15 mouse cellular contexts compared by ENCODE assay signal in the genomic region with DNA sequence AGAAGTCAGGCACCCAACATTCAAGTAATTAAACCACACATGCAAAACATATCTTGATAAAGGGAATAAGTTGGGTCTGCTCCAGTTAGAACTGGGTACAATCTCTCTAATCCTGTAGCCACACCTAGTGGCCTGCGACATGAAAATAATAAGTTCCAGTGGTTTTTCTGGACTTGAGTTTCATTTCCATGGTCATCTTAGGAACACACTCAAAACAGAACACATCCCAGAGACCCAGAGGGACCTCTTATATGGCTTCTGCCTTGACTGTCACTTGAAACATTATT. TPM values are rescaled to one million over a fixed set of nuclear protein-coding genes. Genes with fewer than 3 reads are reported as not detected.
DNase-seq lines count a peak whose midpoint lies in the region; ATAC-seq and TF ChIP-seq lines count a peak whose summit lies in the region.
"Had no signal": no experiment of that assay in that cellular context is flagged by ENCODE, and none has a peak within 500 bp of the region (broad histone marks: within the 10 kb centered on the region; RNA-seq: fewer than 3 reads in every experiment).

No protein-coding gene starts in this region.

- no peak for DNase-seq in embryonic facial prominence, embryonic 14.5 days (ENCODE audit: low spot score)
- DNase-seq in embryonic facial prominence, embryonic 10.5 days (ENCODE audit: low spot score), result no peak
- DNase-seq in kidney, postnatal 0 days (ENCODE audit: low spot score), result no peak
- DNase-seq in kidney, postnatal 25 days, result no peak
- no peak for DNase-seq in lung, postnatal 4 days
- DNase-seq in layer of hippocampus, postnatal 10 days (ENCODE audit: low spot score in 2 of 2), result no peak
- DNase-seq: adrenal gland, adult 8-10 months; cerebellum, adult 8-10 months; kidney, postnatal 14 days; layer of hippocampus, postnatal 36 days had no signal

- no peaks in the 10 kb centered on the region for H3K36me3 ChIP-seq in embryonic facial prominence, embryonic 14.5 days (ENCODE audit: control insufficient read depth, insufficient read depth, low read length)
- H3K36me3 ChIP-seq in embryonic facial prominence, embryonic 10.5 days (replicated peaks), result no peaks in the 10 kb centered on the region
- no peaks in the 10 kb centered on the region for H3K36me3 ChIP-seq in kidney, postnatal 0 days (ENCODE audit: insufficient read depth, low read length)
- H3K36me3 ChIP-seq in liver, embryonic 15.5 days (replicated peaks), result no peaks in the 10 kb centered on the region
- H3K36me3 ChIP-seq: heart, embryonic 15.5 days had no signal

- peaks cover 11% of the 10 kb centered on the region; the same call in 1 of the 2 replicates for H3K4me1 ChIP-seq in embryonic facial prominence, embryonic 14.5 days (ENCODE audit: control insufficient read depth, insufficient read depth, low read length)
- H3K4me1 ChIP-seq in embryonic facial prominence, embryonic 10.5 days, result peaks cover 6% of the 10 kb centered on the region
- 0 out of 2 replicates have a peak, but pooled peaks cover 4% of the 10 kb centered on the region for H3K4me1 ChIP-seq in kidney, postnatal 0 days (replicated peaks; ENCODE audit: insufficient read depth, low read length)
- peaks cover 9% of the 10 kb centered on the region for H3K4me1 ChIP-seq in bone marrow macrophage, adult 2 months (ENCODE audit: control insufficient read depth, insufficient read depth, low read length)
- H3K4me1 ChIP-seq in liver, embryonic 15.5 days (replicated peaks), result peaks cover 24% of the 10 kb centered on the region

- H3K27ac ChIP-seq in embryonic facial prominence, embryonic 14.5 days (replicated peaks; ENCODE audit: low read depth, low read length), result no peak overlapping the region
- H3K27ac ChIP-seq in embryonic facial prominence, embryonic 10.5 days (replicated peaks), result no peak overlapping the region
- no peak overlapping the region for H3K27ac ChIP-seq in kidney, postnatal 0 days
- no peak overlapping the region for H3K27ac ChIP-seq in bone marrow macrophage, adult 2 months (ENCODE audit: insufficient read depth, low read depth, low read length)
- H3K27ac ChIP-seq in liver, embryonic 15.5 days (replicated peaks), result no peak overlapping the region
- H3K27ac ChIP-seq: heart, embryonic 15.5 days had no signal

- WGBS in embryonic facial prominence, embryonic 14.5 days, result 86% methylated on average over 1 of the region's 1 CpGs
- WGBS in embryonic facial prominence, embryonic 10.5 days, result 96% methylated on average over 1 of the region's 1 CpGs
- 92% methylated on average over 1 of the region's 1 CpGs for WGBS in kidney, postnatal 0 days
- 50% methylated on average over 1 of the region's 1 CpGs for WGBS in liver, embryonic 15.5 days (ENCODE audit: insufficient replicate concordance)

- H3K9me3 ChIP-seq in embryonic facial prominence, embryonic 14.5 days (ENCODE audit: control insufficient read depth, low read length), result no peaks in the 10 kb centered on the region
- H3K9me3 ChIP-seq in embryonic facial prominence, embryonic 10.5 days, result no peaks in the 10 kb centered on the region
- H3K9me3 ChIP-seq in kidney, postnatal 0 days (replicated peaks; ENCODE audit: low read length), result no peaks in the 10 kb centered on the region
- no peaks in the 10 kb centered on the region for H3K9me3 ChIP-seq in liver, embryonic 15.5 days (replicated peaks)
- H3K9me3 ChIP-seq: heart, embryonic 15.5 days had no signal

- H3K9ac ChIP-seq in embryonic facial prominence, embryonic 14.5 days (ENCODE audit: low read depth, low read length), result no peak overlapping the region
- H3K9ac ChIP-seq in kidney, postnatal 0 days (ENCODE audit: low read depth, low read length), result no peak overlapping the region
- no peak overlapping the region for H3K9ac ChIP-seq in liver, embryonic 15.5 days
- H3K9ac ChIP-seq: heart, embryonic 15.5 days had no signal

- TF ChIP-seq CTCF in kidney, postnatal 0 days (IDR thresholded peaks at IDR 0.05; ENCODE audit: low read depth), result peak; percentile 23; the same call in 1 of the 2 replicates
- TF ChIP-seq CTCF in bone marrow macrophage, adult 2 months (IDR thresholded peaks at IDR 0.05; ENCODE audit: low read depth, low read length), result no peak

- no peak for ATAC-seq in embryonic facial prominence, embryonic 14.5 days (ENCODE audit: low read depth)
- no peak for ATAC-seq in kidney, postnatal 0 days (replicated peaks; ENCODE audit: low FRiP score, low read depth)
- no peak for ATAC-seq in liver, embryonic 15.5 days (ENCODE audit: insufficient read depth)
- ATAC-seq: hindbrain, embryonic 16.5 days; lung, postnatal 0 days had no signal

- H3K4me2 ChIP-seq in embryonic facial prominence, embryonic 14.5 days (ENCODE audit: low read depth, low read length), result peak overlapping the region; percentile 58; the same call in 1 of the 2 replicates
- no peak overlapping the region for H3K4me2 ChIP-seq in kidney, postnatal 0 days (ENCODE audit: low read length)
- H3K4me2 ChIP-seq in liver, embryonic 15.5 days, result peak overlapping the region; percentile 90; the same call in 1 of the 2 replicates

- no peaks in the 10 kb centered on the region for H3K27me3 ChIP-seq in embryonic facial prominence, embryonic 14.5 days (replicated peaks; ENCODE audit: control insufficient read depth, insufficient read depth, low read length)
- H3K27me3 ChIP-seq in embryonic facial prominence, embryonic 10.5 days (replicated peaks; ENCODE audit: low read depth, poor library complexity, severe bottlenecking), result no peaks in the 10 kb centered on the region
- no peaks in the 10 kb centered on the region for H3K27me3 ChIP-seq in kidney, postnatal 0 days (ENCODE audit: insufficient read depth, low read length)
- H3K27me3 ChIP-seq in liver, embryonic 15.5 days, result no peaks in the 10 kb centered on the region
- H3K27me3 ChIP-seq: heart, embryonic 15.5 days had no signal

- no peak overlapping the region for H3K4me3 ChIP-seq in embryonic facial prominence, embryonic 14.5 days (ENCODE audit: low read depth, low read length)
- H3K4me3 ChIP-seq in embryonic facial prominence, embryonic 10.5 days, result no peak overlapping the region
- no peak overlapping the region for H3K4me3 ChIP-seq in kidney, postnatal 0 days (replicated peaks; ENCODE audit: low read depth, low read length)
- peak overlapping the region; percentile 30; the same call in 1 of the 2 replicates for H3K4me3 ChIP-seq in bone marrow macrophage, adult 2 months (ENCODE audit: insufficient read depth, low read length)
- no peak overlapping the region for H3K4me3 ChIP-seq in liver, embryonic 15.5 days (replicated peaks)
- H3K4me3 ChIP-seq: heart, embryonic 15.5 days had no signal

- TF ChIP-seq POLR2A in bone marrow macrophage, adult 2 months (IDR thresholded peaks at IDR 0.05; ENCODE audit: borderline replicate concordance, low read depth, low read length), result no peak

RNA-seq across cellular contexts. Expression of gene Cmc1, which starts 1.2 kb away (rescaled TPM):
- 40.7 and 49.1 TPM in 2 replicates for polyA plus RNA-seq in embryonic facial prominence, embryonic 14.5 days (2014; fragmentation: Nextera tagmentation; extraction: Ambion mirVana)
- polyA plus RNA-seq in embryonic facial prominence, embryonic 10.5 days (2016; fragmentation: Nextera tagmentation; extraction: Ambion mirVana), result 30.9 and 31.7 TPM in 2 replicates
- polyA plus RNA-seq in kidney, postnatal 0 days (2015; fragmentation: Nextera tagmentation; extraction: Ambion mirVana), result 82.1 and 91.6 TPM in 2 replicates
- polyA plus RNA-seq in bone marrow macrophage, adult 2 months (2012; ENCODE audit: insufficient read depth, insufficient read length, missing spikeins), result 71.1 and 73.9 TPM in 2 replicates
- 13.3 and 17.5 TPM in 2 replicates for polyA plus RNA-seq in liver, embryonic 15.5 days (2015; fragmentation: Nextera tagmentation; extraction: Ambion mirVana)
- total RNA-seq in layer of hippocampus, postnatal 10 days (2021), result 10 to 100 TPM; 13.4 to 14.5 TPM
